Mouse (Mus musculus) T-helper 2 cell (primary cell): Measurements from ENCODE around the gene March2.

ENCODE experiments used
- in situ Hi-C: fragments of 300-600 bp; cut with MboI, MseI; formaldehyde crosslinking; loops from one replicate; pipeline ENCODE4 v1.15.1; 2025; ENCODE audit warnings: high pct_unique_total_duplicates

March2 gene

GRCm38 (mm10) chr17:33637516-33638276, 80.8 kb downstream of the March2 start, which contains the start of gene Pram1:
TSS of gene Pram1 (plus strand) at chr17:33638056.
- in situ Hi-C loops: no loop called here

- in situ Hi-C loops: no loop called here
Observed at GRCm38 (mm10) chr17:33637038-33637437, 81.4 kb downstream of the March2 start.
